Mouse (Mus musculus) testis, adult 2 months (tissue): ENCODE results near the gene Fmo5.

Experiments
- CTCF ChIP-seq: fragments of 200-500 bp; IDR thresholded peaks from 2 replicates; pipeline ENCODE4 v1.5.1; 2012; ENCODE audit warnings: low read depth, mild to moderate bottlenecking, inconsistent platforms, low read length, moderate library complexity; ENCODE audit not compliant: control insufficient read depth, insufficient read depth, insufficient replicate concordance
- POLR2A ChIP-seq: fragments of 200-500 bp; IDR thresholded peaks from 2 replicates; pipeline ENCODE4 v1.6.1; 2012; ENCODE audit warnings: low read depth, mild to moderate bottlenecking, inconsistent platforms, low read length, moderate library complexity; ENCODE audit not compliant: control insufficient read depth

DNA sequence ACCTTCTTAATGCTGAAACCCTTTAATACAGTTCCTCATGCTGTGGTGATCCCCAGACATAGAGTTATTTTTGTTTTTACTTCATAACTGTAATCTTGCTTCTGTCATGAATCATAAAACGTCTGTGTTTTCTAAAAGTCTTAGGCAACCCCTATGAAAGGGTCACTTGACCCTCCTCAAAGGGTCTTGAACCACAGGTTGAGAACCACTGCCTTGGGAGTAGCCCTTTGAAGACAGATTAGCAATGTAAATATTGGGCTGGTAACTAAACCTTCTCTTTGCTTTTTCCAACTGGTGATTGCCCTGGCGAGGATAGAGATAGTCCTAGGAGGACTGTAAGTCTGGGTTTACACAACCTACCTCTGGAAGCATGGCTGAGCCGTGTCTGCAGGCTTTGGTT, 72.6 kb downstream of the Fmo5 start:
- TF ChIP-seq CTCF (no peak), POLR2A (no peak)
